Mouse (Mus musculus): ENCODE measurements at regions not wholly inside any gene's neighbourhood (a gene's known extent, or its start where the extent isn't known, plus 50 kb on each side); places are given as distances from the start of the nearest gene placed in this dataset.
"Not testable (repeated sequence)": the region's sequence is repeated elsewhere in the genome, so short reads cannot be mapped to it uniquely, and the experiment has no call there.

- no peak for ATAC-seq
- no peaks in the 10 kb centered on the region for H3K4me1 ChIP-seq (replicated peaks)
Observed at GRCm38 (mm10) chr7:137522450-137522849, 85.0 kb downstream of the Glrx3 start.

GRCm38 (mm10) chr7:137533476-137533875 is 96.1 kb downstream of the Glrx3 start:
- no peaks in the 10 kb centered on the region for H3K36me3 ChIP-seq
- H3K27me3 ChIP-seq (replicated peaks) = no peaks in the 10 kb centered on the region
- H3K9me3 ChIP-seq = no peaks in the 10 kb centered on the region
- no peaks in the 10 kb centered on the region for H3K4me1 ChIP-seq (replicated peaks)
- H3K27ac ChIP-seq = no peak overlapping the region
- H3K9ac ChIP-seq = no peak overlapping the region
- no peak overlapping the region for H3K4me3 ChIP-seq (replicated peaks)
- WGBS = 80% methylated on average over 4 of the region's 4 CpGs
- ATAC-seq = no peak
- no peak overlapping the region for H3K4me2 ChIP-seq (replicated peaks)

More at GRCm38 (mm10) chr7:137522450-137522849, 85.0 kb downstream of the Glrx3 start:
- Histone ChIP-seq H3K4me2 (replicated peaks) (no peak overlapping the region), H3K9ac (no peak overlapping the region), H3K36me3 (no peaks in the 10 kb centered on the region), H3K27ac (no peak overlapping the region), H3K27me3 (replicated peaks) (no peaks in the 10 kb centered on the region), H3K4me3 (replicated peaks) (no peak overlapping the region), H3K9me3 (no peaks in the 10 kb centered on the region)
- WGBS = 84% methylated on average over 5 of the region's 5 CpGs

- ATAC-seq = no peak
- H3K36me3 ChIP-seq = no peaks in the 10 kb centered on the region
- H3K27ac ChIP-seq = no peak overlapping the region
Observed at GRCm38 (mm10) chr7:137549991-137550390, 112.6 kb downstream of the Glrx3 start.

GRCm38 (mm10) chr7:137552551-137553198 is 115.3 kb downstream of the Glrx3 start:
- Histone ChIP-seq H3K27me3 (replicated peaks) (no peaks in the 10 kb centered on the region), H3K4me2 (replicated peaks) (no peak overlapping the region), H3K36me3 (no peaks in the 10 kb centered on the region), H3K4me3 (replicated peaks) (no peak overlapping the region), H3K9me3 (no peaks in the 10 kb centered on the region), H3K4me1 (replicated peaks) (no peaks in the 10 kb centered on the region), H3K27ac (no peak overlapping the region), H3K9ac (no peak overlapping the region)
- 61% methylated on average over 5 of the region's 5 CpGs for WGBS
- no peak for ATAC-seq

More at GRCm38 (mm10) chr7:137549991-137550390, 112.6 kb downstream of the Glrx3 start:
- no peak overlapping the region for H3K9ac ChIP-seq
- no peaks in the 10 kb centered on the region for H3K9me3 ChIP-seq
- no peaks in the 10 kb centered on the region for H3K27me3 ChIP-seq (replicated peaks)
- no peak overlapping the region for H3K4me2 ChIP-seq (replicated peaks)
- H3K4me1 ChIP-seq (replicated peaks) = no peaks in the 10 kb centered on the region
- WGBS = 32% methylated on average over 2 of the region's 2 CpGs
- no peak overlapping the region for H3K4me3 ChIP-seq (replicated peaks)

GRCm38 (mm10) chr7:137555481-137555880 is 118.1 kb downstream of the Glrx3 start:
- no peaks in the 10 kb centered on the region for H3K27me3 ChIP-seq (replicated peaks)
- H3K4me1 ChIP-seq (replicated peaks) = no peaks in the 10 kb centered on the region
- no peaks in the 10 kb centered on the region for H3K9me3 ChIP-seq
- H3K36me3 ChIP-seq = no peaks in the 10 kb centered on the region
- 70% methylated on average over 2 of the region's 2 CpGs for WGBS
- ATAC-seq = peak; percentile 76
- H3K9ac ChIP-seq = no peak overlapping the region
- H3K27ac ChIP-seq = no peak overlapping the region
- no peak overlapping the region for H3K4me2 ChIP-seq (replicated peaks)
- H3K4me3 ChIP-seq (replicated peaks) = no peak overlapping the region

- H3K4me3 ChIP-seq (replicated peaks) = no peak overlapping the region
- 79% methylated on average over 3 of the region's 3 CpGs for WGBS
- H3K9me3 ChIP-seq = no peaks in the 10 kb centered on the region
- ATAC-seq = no peak
- no peak overlapping the region for H3K4me2 ChIP-seq (replicated peaks)
- H3K4me1 ChIP-seq (replicated peaks) = no peaks in the 10 kb centered on the region
- no peak overlapping the region for H3K27ac ChIP-seq
- no peaks in the 10 kb centered on the region for H3K27me3 ChIP-seq (replicated peaks)
- no peak overlapping the region for H3K9ac ChIP-seq
- no peaks in the 10 kb centered on the region for H3K36me3 ChIP-seq
Observed at GRCm38 (mm10) chr7:137557439-137557838, 120.0 kb downstream of the Glrx3 start.

GRCm38 (mm10) chr7:137558871-137559270 is 121.5 kb downstream of the Glrx3 start:
- H3K27ac ChIP-seq = no peak overlapping the region
- no peaks in the 10 kb centered on the region for H3K4me1 ChIP-seq (replicated peaks)

GRCm38 (mm10) chr7:137570199-137570598 is 132.8 kb downstream of the Glrx3 start:
- no peaks in the 10 kb centered on the region for H3K27me3 ChIP-seq (replicated peaks)
- no peaks in the 10 kb centered on the region for H3K9me3 ChIP-seq
- H3K36me3 ChIP-seq = no peaks in the 10 kb centered on the region
- H3K9ac ChIP-seq = no peak overlapping the region
- H3K4me1 ChIP-seq (replicated peaks) = no peaks in the 10 kb centered on the region
- H3K4me2 ChIP-seq (replicated peaks) = no peak overlapping the region
- ATAC-seq = no peak
- no peak overlapping the region for H3K27ac ChIP-seq
- H3K4me3 ChIP-seq (replicated peaks) = no peak overlapping the region
- WGBS = 73% methylated on average over 2 of the region's 2 CpGs

More at GRCm38 (mm10) chr7:137558871-137559270, 121.5 kb downstream of the Glrx3 start:
- Histone ChIP-seq H3K9me3 (no peaks in the 10 kb centered on the region), H3K27me3 (replicated peaks) (no peaks in the 10 kb centered on the region), H3K4me3 (replicated peaks) (no peak overlapping the region), H3K4me2 (replicated peaks) (no peak overlapping the region), H3K36me3 (no peaks in the 10 kb centered on the region), H3K9ac (no peak overlapping the region)
- WGBS = 86% methylated on average over 3 of the region's 3 CpGs
- ATAC-seq = no peak

GRCm38 (mm10) chr7:137575491-137575890 is 138.1 kb downstream of the Glrx3 start:
- no peaks in the 10 kb centered on the region for H3K27me3 ChIP-seq (replicated peaks)
- H3K9me3 ChIP-seq = no peaks in the 10 kb centered on the region
- no peak for ATAC-seq
- no peaks in the 10 kb centered on the region for H3K36me3 ChIP-seq
- H3K4me2 ChIP-seq (replicated peaks) = no peak overlapping the region
- H3K4me3 ChIP-seq (replicated peaks) = no peak overlapping the region
- no peak overlapping the region for H3K27ac ChIP-seq
- no peak overlapping the region for H3K9ac ChIP-seq
- H3K4me1 ChIP-seq (replicated peaks) = no peaks in the 10 kb centered on the region
- WGBS = 81% methylated on average over 3 of the region's 3 CpGs

GRCm38 (mm10) chr7:137576251-137576650 is 138.8 kb downstream of the Glrx3 start:
- H3K27ac ChIP-seq = no peak overlapping the region
- H3K4me1 ChIP-seq (replicated peaks) = no peaks in the 10 kb centered on the region
- ATAC-seq = no peak
- no peaks in the 10 kb centered on the region for H3K36me3 ChIP-seq
- no peaks in the 10 kb centered on the region for H3K27me3 ChIP-seq (replicated peaks)
- no peak overlapping the region for H3K9ac ChIP-seq
- H3K4me3 ChIP-seq (replicated peaks) = no peak overlapping the region
- no peaks in the 10 kb centered on the region for H3K9me3 ChIP-seq
- no peak overlapping the region for H3K4me2 ChIP-seq (replicated peaks)
- 48% methylated on average over 6 of the region's 6 CpGs for WGBS

GRCm38 (mm10) chr7:137583556-137583955 is 146.1 kb downstream of the Glrx3 start:
- Histone ChIP-seq H3K9me3 (no peaks in the 10 kb centered on the region), H3K36me3 (no peaks in the 10 kb centered on the region), H3K4me1 (replicated peaks) (no peaks in the 10 kb centered on the region), H3K27me3 (replicated peaks) (no peaks in the 10 kb centered on the region), H3K27ac (no peak overlapping the region), H3K9ac (no peak overlapping the region), H3K4me3 (replicated peaks) (no peak overlapping the region), H3K4me2 (replicated peaks) (no peak overlapping the region)
- no peak for ATAC-seq
- 89% methylated on average over 2 of the region's 2 CpGs for WGBS

- WGBS = 71% methylated on average over 4 of the region's 4 CpGs
- not testable (repeated sequence) for H3K9me3 ChIP-seq; H3K27ac ChIP-seq; H3K27me3 ChIP-seq (replicated peaks); H3K4me2 ChIP-seq (replicated peaks); H3K9ac ChIP-seq; H3K36me3 ChIP-seq; ATAC-seq; H3K4me1 ChIP-seq (replicated peaks); H3K4me3 ChIP-seq (replicated peaks)
Observed at GRCm38 (mm10) chr7:137584916-137585315, 147.5 kb downstream of the Glrx3 start.

- Histone ChIP-seq H3K9me3 (no peaks in the 10 kb centered on the region), H3K27ac (no peak overlapping the region), H3K4me3 (replicated peaks) (no peak overlapping the region), H3K4me1 (replicated peaks) (no peaks in the 10 kb centered on the region), H3K27me3 (replicated peaks) (no peaks in the 10 kb centered on the region), H3K36me3 (no peaks in the 10 kb centered on the region), H3K4me2 (replicated peaks) (no peak overlapping the region), H3K9ac (no peak overlapping the region)
- WGBS = 51% methylated on average over 8 of the region's 8 CpGs
- ATAC-seq = no peak
Observed at GRCm38 (mm10) chr7:137593570-137593969, 156.2 kb downstream of the Glrx3 start.

Measured in intestine, embryonic 15.5 days (tissue).